Mouse (Mus musculus) splenic B cell, adult 2 months (primary cell): ENCODE results near the gene Nt5c2.
"Not testable (repeated sequence)": the region's sequence is repeated elsewhere in the genome, so short reads cannot be mapped to it uniquely, and the experiment has no call there.

Experiments
- DNase-seq: peaks from one replicate; pipeline ENCODE4 v3.0.0-alpha.2; 2011; ENCODE audit warnings: low read depth, low spot score
- H3K27me3 ChIP-seq: 2 replicates; pipeline ENCODE4 v1.6.1; 2012; ENCODE audit warnings: mild to moderate bottlenecking, low read length, moderate library complexity, mixed read lengths; ENCODE audit not compliant: control insufficient read depth, poor library complexity, insufficient read depth, severe bottlenecking
- H3K36me3 ChIP-seq: 2 replicates; pipeline ENCODE4 v1.6.1; 2012; ENCODE audit warnings: mild to moderate bottlenecking, low read length, moderate library complexity, mixed read lengths; ENCODE audit not compliant: control insufficient read depth, poor library complexity, insufficient read depth, severe bottlenecking

Gene Nt5c2

DNA sequence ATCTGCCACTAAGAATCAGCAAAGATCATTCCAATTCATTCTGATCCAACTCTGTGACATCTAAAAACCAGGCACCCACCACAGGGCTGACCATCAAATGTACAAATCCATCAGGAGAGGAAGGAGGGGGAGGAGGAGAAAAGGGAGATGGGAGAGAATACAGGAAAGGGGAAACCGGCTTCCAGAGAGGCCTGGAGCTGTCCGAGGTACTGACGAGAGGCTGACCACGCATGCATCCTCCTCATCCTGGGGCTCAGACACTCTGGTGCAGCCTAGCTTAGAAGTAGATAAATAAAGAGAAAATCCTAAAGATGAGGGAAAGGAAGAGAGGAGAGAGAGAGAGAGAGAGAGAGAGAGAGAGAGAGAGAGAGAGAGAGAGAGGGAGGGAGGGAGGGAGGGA, 8.6 kb downstream of the Nt5c2 start:
- Histone ChIP-seq H3K36me3 (no peaks in the 10 kb centered on the region), H3K27me3 (no peaks in the 10 kb centered on the region)
- DNase-seq = no peak

DNA sequence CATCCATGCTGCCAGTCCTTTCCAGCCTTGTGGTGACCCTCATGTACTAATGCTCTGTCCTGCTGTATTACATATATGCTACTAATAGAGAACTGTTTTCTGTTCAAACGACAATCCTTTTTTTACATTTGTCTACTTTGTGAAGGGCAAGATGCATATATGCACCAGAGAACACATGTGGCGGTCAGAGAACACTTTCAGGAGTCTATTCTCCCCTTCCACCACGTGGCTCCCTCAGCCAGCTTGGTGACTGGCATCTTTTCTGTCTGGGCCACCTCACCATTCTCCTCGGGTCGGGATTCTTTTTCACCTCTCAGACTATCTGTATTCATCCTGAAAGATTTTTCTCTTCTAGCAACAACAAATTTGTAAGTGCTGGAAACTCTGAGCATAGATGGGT, 9.1 kb downstream of the Nt5c2 start:
- H3K27me3 ChIP-seq = no peaks in the 10 kb centered on the region
- no peak for DNase-seq
- no peaks in the 10 kb centered on the region for H3K36me3 ChIP-seq

GRCm38 (mm10) chr19:47003742-47004511, 11.0 kb downstream of the Nt5c2 start:
- DNase-seq = no peak
- Histone ChIP-seq H3K36me3 (no peaks in the 10 kb centered on the region), H3K27me3 (no peaks in the 10 kb centered on the region)

GRCm38 (mm10) chr19:47000357-47000756, 14.6 kb downstream of the Nt5c2 start:
- not testable (repeated sequence) for H3K36me3 ChIP-seq, DNase-seq, H3K27me3 ChIP-seq

GRCm38 (mm10) chr19:46999753-47000152, 15.2 kb downstream of the Nt5c2 start:
- Histone ChIP-seq H3K27me3 (no peaks in the 10 kb centered on the region), H3K36me3 (no peaks in the 10 kb centered on the region)
- no peak for DNase-seq

GRCm38 (mm10) chr19:46998953-46999352, 16.0 kb downstream of the Nt5c2 start:
- H3K36me3 ChIP-seq = no peaks in the 10 kb centered on the region
- H3K27me3 ChIP-seq = no peaks in the 10 kb centered on the region
- no peak for DNase-seq

GRCm38 (mm10) chr19:46998168-46998870, 16.6 kb downstream of the Nt5c2 start:
- no peak for DNase-seq
- Histone ChIP-seq H3K36me3 (no peaks in the 10 kb centered on the region), H3K27me3 (no peaks in the 10 kb centered on the region)

GRCm38 (mm10) chr19:46996095-46996494, 18.9 kb downstream of the Nt5c2 start:
- no peak for DNase-seq
- H3K27me3 ChIP-seq = no peaks in the 10 kb centered on the region
- no peaks in the 10 kb centered on the region for H3K36me3 ChIP-seq

DNA sequence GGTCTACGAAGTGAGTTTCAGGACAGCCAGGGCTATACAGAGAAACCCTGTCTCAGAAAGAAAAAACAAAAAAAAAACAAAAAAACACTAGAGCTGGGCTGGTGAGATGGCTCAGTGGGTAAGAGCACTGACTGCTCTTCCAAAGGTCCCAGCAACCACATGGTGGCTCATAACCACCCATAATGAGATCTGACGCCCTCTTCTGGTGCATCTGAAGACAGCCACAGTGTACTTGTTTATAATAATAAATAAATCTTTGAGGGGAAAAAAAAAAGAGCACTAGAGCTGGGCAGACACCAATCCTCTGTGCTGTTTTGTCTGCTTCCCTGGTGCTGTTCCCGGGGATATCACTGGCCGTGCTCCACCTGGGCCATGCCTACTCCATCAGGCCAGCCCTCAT, 22.6 kb downstream of the Nt5c2 start:
- not testable (repeated sequence) for DNase-seq, H3K27me3 ChIP-seq, H3K36me3 ChIP-seq

DNA sequence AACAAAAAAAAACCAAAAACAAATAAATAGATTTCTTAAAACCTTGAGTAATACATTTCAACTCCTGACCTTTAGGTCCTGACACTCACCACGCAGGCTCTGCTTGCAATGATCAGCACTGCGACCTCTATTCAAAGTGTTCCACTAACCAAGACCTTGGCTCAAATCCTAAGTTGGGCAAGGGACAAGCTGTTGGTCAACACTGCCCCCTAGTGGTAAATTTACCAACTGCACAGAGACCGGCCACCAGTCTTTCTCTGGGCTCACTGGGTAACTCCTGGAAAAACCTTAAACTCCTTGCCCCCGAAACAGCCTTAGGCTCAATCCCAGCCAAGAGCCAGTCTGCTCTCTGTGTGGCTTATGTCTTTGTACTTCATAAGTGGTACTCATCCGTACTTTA, 23.8 kb downstream of the Nt5c2 start:
- Histone ChIP-seq H3K27me3 (no peaks in the 10 kb centered on the region), H3K36me3 (no peaks in the 10 kb centered on the region)
- DNase-seq = peak; percentile 89

- H3K36me3 ChIP-seq, DNase-seq, H3K27me3 ChIP-seq: not testable (repeated sequence)
Measured at GRCm38 (mm10) chr19:46990625-46991024, 24.3 kb downstream of the Nt5c2 start.

DNA sequence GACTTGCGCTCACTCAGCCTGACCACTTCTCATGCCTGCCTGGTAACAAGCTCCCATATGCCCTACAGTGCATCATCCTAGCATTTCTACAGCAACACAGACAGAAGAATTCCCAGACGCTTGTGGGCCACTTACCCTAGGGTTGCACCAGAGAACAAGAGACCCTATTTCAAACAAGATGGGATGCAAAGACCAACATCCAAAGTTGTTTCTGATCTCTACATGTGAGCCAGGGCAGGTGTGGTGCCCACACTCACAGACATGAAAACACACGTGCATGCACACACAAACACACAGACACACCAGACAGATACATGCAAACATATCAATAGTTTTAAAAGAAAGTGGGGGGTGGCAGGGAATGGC, 24.8 kb downstream of the Nt5c2 start:
- H3K27me3 ChIP-seq = no peaks in the 10 kb centered on the region
- no peaks in the 10 kb centered on the region for H3K36me3 ChIP-seq
- no peak for DNase-seq

DNA sequence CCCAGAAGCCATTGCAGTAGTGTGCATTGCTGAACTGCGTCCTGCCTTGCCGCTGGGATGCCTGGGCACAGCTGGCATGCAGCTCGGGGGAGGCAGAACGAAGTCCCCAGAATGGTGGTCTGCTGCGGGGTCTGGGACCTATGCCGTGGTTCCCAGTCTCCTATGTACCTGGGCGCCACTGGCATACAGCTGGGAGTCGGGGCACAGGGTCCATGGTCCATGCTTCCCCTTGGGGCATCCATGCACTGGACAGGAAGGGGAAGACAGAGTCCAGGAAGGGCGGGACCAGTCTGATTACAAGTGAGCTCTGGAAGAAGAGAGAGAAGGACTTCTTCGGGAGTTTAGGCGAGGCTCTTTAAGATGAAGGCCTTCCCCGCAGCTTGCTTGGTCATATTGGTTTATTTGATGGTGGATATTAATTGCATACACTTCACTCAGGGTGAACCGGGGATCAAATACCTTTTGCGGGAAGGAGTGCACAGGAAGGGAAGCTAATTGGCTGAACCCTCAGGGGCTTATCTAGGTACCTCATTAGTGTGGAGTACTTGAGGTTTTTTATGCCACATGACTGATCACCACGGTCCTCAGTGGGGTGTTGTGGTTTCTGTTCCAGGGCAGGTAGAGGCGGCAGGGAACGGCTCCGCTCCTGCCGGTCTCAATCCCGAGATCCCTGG, 25.3 kb downstream of the Nt5c2 start:
- Histone ChIP-seq H3K27me3 (no peaks in the 10 kb centered on the region), H3K36me3 (no peaks in the 10 kb centered on the region)
- no peak for DNase-seq

- Histone ChIP-seq H3K36me3 (no peaks in the 10 kb centered on the region), H3K27me3 (no peaks in the 10 kb centered on the region)
- DNase-seq = peak; percentile 36
Measured at GRCm38 (mm10) chr19:46988231-46989087, 26.5 kb downstream of the Nt5c2 start.
